Comparison of ENCODE assay signal across 26 mouse cellular contexts in the genomic region with DNA sequence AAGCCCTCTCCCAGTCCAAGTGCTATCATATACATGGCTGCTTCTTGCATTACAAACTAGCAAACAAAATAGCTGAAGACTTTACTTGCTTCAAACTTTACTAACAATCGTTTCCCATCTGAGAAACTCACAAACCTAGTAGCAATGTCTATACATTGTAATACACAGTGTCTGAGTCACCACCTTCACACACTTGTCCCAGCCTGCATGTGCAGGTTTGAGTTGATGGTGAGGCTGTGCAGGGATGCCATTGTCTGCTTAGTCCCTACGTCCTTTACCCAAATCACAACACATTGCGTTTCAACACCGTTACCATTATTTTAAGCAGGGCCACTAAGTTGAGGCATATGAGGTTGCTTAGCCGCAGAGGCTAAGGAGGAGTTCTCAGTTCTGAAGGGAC.
"Had no signal": no experiment of that assay in that cellular context is flagged by ENCODE, and none has a peak within 500 bp of the region (broad histone marks: within the 10 kb centered on the region; RNA-seq: fewer than 3 reads in every experiment).

No protein-coding gene starts in this region.

- ATAC-seq: forebrain, embryonic 13.5 days; forebrain, embryonic 14.5 days; forebrain, embryonic 15.5 days; forebrain, embryonic 16.5 days; forebrain, postnatal 0 days had no signal

- H3K36me3 ChIP-seq: embryonic facial prominence, embryonic 10.5 days; embryonic facial prominence, embryonic 12.5 days; embryonic facial prominence, embryonic 13.5 days; embryonic facial prominence, embryonic 15.5 days; forebrain, embryonic 10.5 days; forebrain, embryonic 12.5 days; forebrain, embryonic 15.5 days had no signal

- H3K9me3 ChIP-seq: embryonic facial prominence, embryonic 10.5 days; embryonic facial prominence, embryonic 12.5 days; embryonic facial prominence, embryonic 13.5 days; embryonic facial prominence, embryonic 15.5 days; forebrain, embryonic 10.5 days; forebrain, embryonic 12.5 days; forebrain, embryonic 15.5 days had no signal

- H3K4me1 ChIP-seq: forebrain, embryonic 15.5 days had no signal

- H3K9ac ChIP-seq: embryonic facial prominence, embryonic 12.5 days; embryonic facial prominence, embryonic 13.5 days; embryonic facial prominence, embryonic 15.5 days; forebrain, embryonic 12.5 days; forebrain, embryonic 13.5 days; forebrain, embryonic 15.5 days; forebrain, postnatal 0 days had no signal

- DNase-seq: cerebellum, adult 9-10 months; cerebellum, adult 9-11 months; cerebellum, postnatal 10 days; cerebellum, postnatal 14 days; cerebellum, postnatal 25 days; cerebellum, postnatal 36 days; embryo, embryonic 11 days; forebrain, postnatal 0 days; gastrocnemius, adult 2 months; gastrocnemius, postnatal 10 days; gastrocnemius, postnatal 14 days; gastrocnemius, postnatal 25 days; gastrocnemius, postnatal 36 days; heart, adult 18-20 months; heart, adult 2 months had no signal

- H3K4me2 ChIP-seq: embryonic facial prominence, embryonic 12.5 days; embryonic facial prominence, embryonic 13.5 days; embryonic facial prominence, embryonic 15.5 days; forebrain, embryonic 12.5 days; forebrain, embryonic 13.5 days; forebrain, embryonic 15.5 days had no signal

- H3K27ac ChIP-seq: embryonic facial prominence, embryonic 10.5 days; embryonic facial prominence, embryonic 12.5 days; embryonic facial prominence, embryonic 13.5 days; embryonic facial prominence, embryonic 15.5 days; forebrain, embryonic 10.5 days; forebrain, embryonic 12.5 days; forebrain, embryonic 13.5 days; forebrain, embryonic 15.5 days; gastrocnemius, adult 2 months; heart, adult 2 months had no signal

- H3K27me3 ChIP-seq: embryonic facial prominence, embryonic 12.5 days; embryonic facial prominence, embryonic 13.5 days; embryonic facial prominence, embryonic 15.5 days; forebrain, embryonic 12.5 days; forebrain, embryonic 13.5 days; forebrain, embryonic 15.5 days had no signal

- H3K4me3 ChIP-seq: embryonic facial prominence, embryonic 10.5 days; embryonic facial prominence, embryonic 12.5 days; embryonic facial prominence, embryonic 13.5 days; embryonic facial prominence, embryonic 15.5 days; erythroblast, embryonic 14.5 days; forebrain, embryonic 10.5 days; forebrain, embryonic 12.5 days; forebrain, embryonic 13.5 days; forebrain, embryonic 15.5 days; gastrocnemius, adult 2 months; heart, adult 2 months had no signal
